Mouse (Mus musculus): ENCODE data around the gene Mllt11. TPM values are rescaled to one million over a fixed set of nuclear protein-coding genes. Genes with fewer than 3 reads are reported as not detected.

The Mllt11 gene
- polyA plus RNA-seq (2012; ENCODE audit: insufficient read depth, insufficient read length, missing spikeins): 19.7 and 23.3 TPM in 2 replicates

DNA sequence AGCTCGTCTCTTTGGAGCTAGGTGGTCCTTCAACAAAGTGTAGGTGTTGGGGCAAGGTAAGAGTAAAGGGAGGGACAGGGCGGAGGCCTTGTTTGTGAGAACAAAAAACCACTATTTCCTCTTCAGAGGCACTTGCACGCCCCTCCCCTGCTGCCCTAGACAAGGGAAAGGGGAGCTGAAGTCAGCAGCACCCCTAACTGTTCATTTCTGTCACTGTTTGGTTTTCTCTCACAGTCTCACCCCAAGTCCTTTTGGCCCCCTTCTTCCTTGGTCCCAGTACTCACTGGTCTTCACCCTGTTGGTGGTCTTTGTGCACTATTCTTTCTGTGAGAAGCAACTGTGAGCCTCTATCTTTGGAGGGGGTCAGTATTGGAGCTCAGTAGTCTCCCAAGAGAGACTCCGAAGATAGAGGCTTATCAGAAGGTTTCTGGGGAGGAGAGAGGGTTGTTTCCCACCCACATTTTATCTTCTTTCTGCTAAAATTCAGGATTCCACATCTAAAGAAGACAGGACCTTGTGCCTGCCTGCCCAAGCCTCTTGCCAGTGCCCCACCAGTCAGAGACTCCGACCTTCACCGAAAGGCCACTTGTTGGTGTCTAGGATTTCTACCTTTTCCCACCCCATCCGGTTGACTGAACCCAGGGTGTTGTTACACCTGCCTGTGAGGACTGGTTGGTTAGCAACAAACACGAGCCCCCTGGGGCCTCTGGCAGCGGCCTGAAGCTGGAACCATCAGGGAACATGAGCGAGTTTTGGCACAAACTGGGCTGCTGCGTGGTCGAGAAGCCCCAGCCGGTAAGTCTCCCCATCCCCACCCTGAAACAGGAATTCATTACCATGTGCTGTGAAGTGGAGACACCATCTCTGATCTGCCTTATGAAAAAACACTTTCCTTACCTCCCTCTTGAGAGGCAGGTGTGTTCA, at the start of gene Mllt11:
Gene Mllt11 (minus strand): TSS at position 874 of the 924 bp plus-strand sequence.
- Histone ChIP-seq H3K4me1 (ENCODE audit: control insufficient read depth, insufficient read depth, low read length) (peaks cover 18% of the 10 kb centered on the region), H3K4me3 (ENCODE audit: insufficient read depth, low read length) (peak within 1 kb of the TSS; percentile 88), H3K27ac (ENCODE audit: insufficient read depth, low read depth, low read length) (peak within 1 kb of the TSS; percentile 99)
- TF ChIP-seq POLR2A (IDR thresholded peaks at IDR 0.05; ENCODE audit: borderline replicate concordance, low read depth, low read length) (no peak), CTCF (IDR thresholded peaks at IDR 0.05; ENCODE audit: low read depth, low read length) (no peak)

- H3K27ac ChIP-seq (ENCODE audit: insufficient read depth, low read depth, low read length): peak within 1 kb of the TSS; percentile 89
- H3K4me3 ChIP-seq (ENCODE audit: insufficient read depth, low read length): peak within 1 kb of the TSS; percentile 82
- TF ChIP-seq POLR2A (IDR thresholded peaks at IDR 0.05; ENCODE audit: borderline replicate concordance, low read depth, low read length) (no peak), CTCF (IDR thresholded peaks at IDR 0.05; ENCODE audit: low read depth, low read length) (no peak)
- H3K4me1 ChIP-seq (ENCODE audit: control insufficient read depth, insufficient read depth, low read length): peaks cover 46% of the 10 kb centered on the region
Observed at GRCm38 (mm10) chr3:95281216-95282126, 49.5 kb upstream of the Mllt11 start, which contains the start of the genes Mindy1 and Prune1. TSS of gene Mindy1 (plus strand) at chr3:95281345. TSS of gene Prune1 (minus strand) at chr3:95282076.

- H3K4me1 ChIP-seq (ENCODE audit: control insufficient read depth, insufficient read depth, low read length): peaks cover 42% of the 10 kb centered on the region
- peak overlapping the region; percentile 75 for H3K4me3 ChIP-seq (ENCODE audit: insufficient read depth, low read length)
- TF ChIP-seq CTCF (IDR thresholded peaks at IDR 0.05; ENCODE audit: low read depth, low read length): no peak
- no peak for TF ChIP-seq POLR2A (IDR thresholded peaks at IDR 0.05; ENCODE audit: borderline replicate concordance, low read depth, low read length)
- H3K27ac ChIP-seq (ENCODE audit: insufficient read depth, low read depth, low read length): peak overlapping the region; percentile 39
Observed at GRCm38 (mm10) chr3:95280747-95281146, 48.8 kb upstream of the Mllt11 start.

DNA sequence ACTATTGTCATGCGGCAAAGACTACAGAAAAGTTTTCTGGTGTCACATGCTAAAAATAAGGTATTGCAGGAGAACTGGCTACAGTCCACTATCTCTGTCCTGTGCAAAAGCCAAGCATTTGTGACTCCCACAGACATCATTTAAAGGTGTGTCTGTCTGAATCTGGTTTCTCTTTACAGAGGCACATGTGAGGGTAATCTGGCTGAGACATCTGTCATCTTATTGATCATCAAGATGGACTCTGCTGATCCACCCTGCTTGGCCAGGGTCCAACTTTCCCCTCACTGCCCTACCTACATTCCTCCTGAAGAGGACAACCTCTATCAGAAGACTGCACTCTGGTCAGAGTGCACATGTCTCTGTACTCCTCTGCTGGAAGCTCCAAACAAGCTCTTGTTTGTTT, 45.2 kb upstream of the Mllt11 start:
- Histone ChIP-seq H3K4me3 (ENCODE audit: insufficient read depth, low read length) (no peak overlapping the region), H3K27ac (ENCODE audit: insufficient read depth, low read depth, low read length) (no peak overlapping the region), H3K4me1 (ENCODE audit: control insufficient read depth, insufficient read depth, low read length) (peaks cover 38% of the 10 kb centered on the region)
- TF ChIP-seq POLR2A (IDR thresholded peaks at IDR 0.05; ENCODE audit: borderline replicate concordance, low read depth, low read length) (no peak), CTCF (IDR thresholded peaks at IDR 0.05; ENCODE audit: low read depth, low read length) (no peak)

DNA sequence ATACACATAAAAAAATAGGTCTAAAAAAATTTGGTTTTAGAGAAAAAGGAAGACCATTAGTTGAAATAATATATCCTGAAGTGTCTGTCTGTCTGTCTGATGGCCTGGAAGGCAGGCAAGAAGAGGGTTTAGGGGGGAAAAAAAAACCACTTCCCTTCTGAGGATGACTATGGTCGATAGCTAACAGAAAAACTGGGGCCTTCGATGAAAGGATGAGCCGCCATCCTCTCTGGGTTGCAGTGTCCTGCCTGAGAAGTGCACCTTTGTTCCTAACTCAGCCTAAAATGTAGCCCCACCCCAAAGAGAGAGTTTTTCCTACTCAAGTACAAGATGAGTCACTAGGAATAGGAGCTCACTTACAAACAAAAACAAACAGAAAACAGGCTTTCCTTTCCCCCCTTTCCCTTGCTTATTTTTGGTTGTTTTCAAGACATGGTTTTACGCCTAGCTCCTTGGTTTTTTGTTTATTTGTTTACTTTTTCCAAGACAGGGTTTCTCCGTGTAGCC, 44.5 kb upstream of the Mllt11 start:
- Histone ChIP-seq H3K27ac (ENCODE audit: insufficient read depth, low read depth, low read length) (no peak overlapping the region), H3K4me3 (ENCODE audit: insufficient read depth, low read length) (no peak overlapping the region), H3K4me1 (ENCODE audit: control insufficient read depth, insufficient read depth, low read length) (peaks cover 38% of the 10 kb centered on the region)
- TF ChIP-seq POLR2A (IDR thresholded peaks at IDR 0.05; ENCODE audit: borderline replicate concordance, low read depth, low read length): no peak
- no peak for TF ChIP-seq CTCF (IDR thresholded peaks at IDR 0.05; ENCODE audit: low read depth, low read length)

GRCm38 (mm10) chr3:95275161-95275560, 43.2 kb upstream of the Mllt11 start:
- Histone ChIP-seq H3K4me1 (ENCODE audit: control insufficient read depth, insufficient read depth, low read length) (peaks cover 33% of the 10 kb centered on the region), H3K4me3 (ENCODE audit: insufficient read depth, low read length) (no peak overlapping the region), H3K27ac (ENCODE audit: insufficient read depth, low read depth, low read length) (no peak overlapping the region)
- TF ChIP-seq POLR2A (IDR thresholded peaks at IDR 0.05; ENCODE audit: borderline replicate concordance, low read depth, low read length) (no peak), CTCF (IDR thresholded peaks at IDR 0.05; ENCODE audit: low read depth, low read length) (no peak)

GRCm38 (mm10) chr3:95274453-95274852, 42.5 kb upstream of the Mllt11 start:
- peaks cover 29% of the 10 kb centered on the region for H3K4me1 ChIP-seq (ENCODE audit: control insufficient read depth, insufficient read depth, low read length)
- H3K4me3 ChIP-seq (ENCODE audit: insufficient read depth, low read length): no peak overlapping the region
- no peak for TF ChIP-seq POLR2A (IDR thresholded peaks at IDR 0.05; ENCODE audit: borderline replicate concordance, low read depth, low read length)
- H3K27ac ChIP-seq (ENCODE audit: insufficient read depth, low read depth, low read length): no peak overlapping the region

DNA sequence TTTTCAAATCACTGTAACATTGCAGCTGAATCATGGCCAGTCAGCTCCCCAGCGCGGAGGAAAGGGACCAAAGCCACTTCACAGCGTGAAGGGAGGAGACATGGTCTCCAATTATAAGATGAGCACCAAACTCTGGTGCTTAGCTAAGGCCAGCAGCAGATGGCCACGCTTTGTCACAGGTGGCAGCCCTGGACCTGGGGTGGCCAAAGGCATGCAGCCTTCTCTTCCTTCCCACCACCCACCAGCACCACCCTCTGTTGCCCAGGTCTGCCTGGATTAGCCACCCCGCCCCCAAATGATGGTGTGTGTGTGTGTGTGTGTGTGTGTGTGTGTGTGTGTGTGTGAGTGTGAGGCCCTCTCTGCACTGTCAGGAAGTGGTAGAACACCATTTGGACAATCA, 41.5 kb upstream of the Mllt11 start:
- Histone ChIP-seq H3K27ac (ENCODE audit: insufficient read depth, low read depth, low read length) (no peak overlapping the region), H3K4me1 (ENCODE audit: control insufficient read depth, insufficient read depth, low read length) (peaks cover 25% of the 10 kb centered on the region), H3K4me3 (ENCODE audit: insufficient read depth, low read length) (no peak overlapping the region)
- TF ChIP-seq CTCF (IDR thresholded peaks at IDR 0.05; ENCODE audit: low read depth, low read length) (no peak), POLR2A (IDR thresholded peaks at IDR 0.05; ENCODE audit: borderline replicate concordance, low read depth, low read length) (no peak)

- no peak for TF ChIP-seq POLR2A (IDR thresholded peaks at IDR 0.05; ENCODE audit: borderline replicate concordance, low read depth, low read length)
- no peak for TF ChIP-seq CTCF (IDR thresholded peaks at IDR 0.05; ENCODE audit: low read depth, low read length)
- Histone ChIP-seq H3K4me1 (ENCODE audit: control insufficient read depth, insufficient read depth, low read length) (peaks cover 18% of the 10 kb centered on the region), H3K4me3 (ENCODE audit: insufficient read depth, low read length) (no peak overlapping the region), H3K27ac (ENCODE audit: insufficient read depth, low read depth, low read length) (no peak overlapping the region)
Observed at GRCm38 (mm10) chr3:95270766-95271364, 38.9 kb upstream of the Mllt11 start.
